Mouse (Mus musculus) MEL (cell line): ENCODE results near the gene Slc1a1.

ENCODE experiments used
- CTCF ChIP-seq, 3 experiments: IDR thresholded peaks in 2 of 3; conservative IDR thresholded peaks in 1 of 3; 2 replicates each; pipeline ENCODE4 v1.5.1; 2011 to 2012; ENCODE audit warnings: low read length in 3 of 3, low read depth in 2 of 3, mild to moderate bottlenecking in 2 of 3, improper control_type of control experiment in 1 of 3, inconsistent platforms in 1 of 3, mixed read lengths in 1 of 3, moderate library complexity in 1 of 3; ENCODE audit not compliant: control insufficient read depth in 1 of 3, insufficient read depth in 1 of 3, poor library complexity in 1 of 3, severe bottlenecking in 1 of 3
- E2F4 ChIP-seq: IDR thresholded peaks from 2 replicates; pipeline ENCODE4 v1.6.1; 2011; ENCODE audit warnings: low read depth, low read length, improper control_type of control experiment, borderline replicate concordance
- EP300 ChIP-seq, 2 experiments: IDR thresholded peaks; 2 replicates each; pipeline ENCODE4 v1.6.1; 2011; ENCODE audit warnings: improper control_type of control experiment in 2 of 2, low read length in 2 of 2, low read depth in 1 of 2, mild to moderate bottlenecking in 1 of 2
- GABPA ChIP-seq: IDR thresholded peaks from 2 replicates; pipeline ENCODE4 v1.6.1; 2012; ENCODE audit warnings: low read depth, mild to moderate bottlenecking, inconsistent platforms, low read length, improper control_type of control experiment, moderate library complexity
- GATA1 ChIP-seq: IDR thresholded peaks from 2 replicates; pipeline ENCODE4 v1.6.1; 2011; ENCODE audit warnings: low read depth, low read length, improper control_type of control experiment
- JUND ChIP-seq: IDR thresholded peaks from 2 replicates; pipeline ENCODE4 v1.6.1; 2011; ENCODE audit warnings: low read depth, mild to moderate bottlenecking, improper control_type of control experiment, low read length
- MAFK ChIP-seq: IDR thresholded peaks from 2 replicates; pipeline ENCODE4 v1.6.1; 2011; ENCODE audit warnings: low read depth, mild to moderate bottlenecking, low read length, improper control_type of control experiment, borderline replicate concordance
- POLR2A ChIP-seq, 2 experiments: IDR thresholded peaks; 2 replicates each; pipeline ENCODE4 v1.6.1; 2011 to 2012; ENCODE audit warnings: low read length in 2 of 2, mild to moderate bottlenecking in 2 of 2, control low read depth in 1 of 2, improper control_type of control experiment in 1 of 2, low read depth in 1 of 2, moderate library complexity in 1 of 2; ENCODE audit not compliant: control insufficient read depth in 1 of 2, insufficient read depth in 1 of 2, poor library complexity in 1 of 2
- ZKSCAN1 ChIP-seq: IDR thresholded peaks from 2 replicates; pipeline ENCODE4 v1.6.1; 2012; ENCODE audit warnings: low read depth, mild to moderate bottlenecking, inconsistent platforms, low read length, improper control_type of control experiment, moderate library complexity

- no peak for TF ChIP-seq E2F4
- TF ChIP-seq CTCF (IDR thresholded peaks at IDR 0.05 in 2 of 3, conservative IDR thresholded peaks at IDR 0.05 in 1 of 3; ENCODE audit: control insufficient read depth in 1 of 3, insufficient read depth in 1 of 3, low read depth in 2 of 3, low read length in 3 of 3, poor library complexity in 1 of 3, severe bottlenecking in 1 of 3): no peak
- TF ChIP-seq GABPA: no peak
- no peak for TF ChIP-seq EP300 (IDR thresholded peaks at IDR 0.05; ENCODE audit: low read depth in 1 of 2, low read length in 2 of 2)
- TF ChIP-seq ZKSCAN1: no peak
- no peak for TF ChIP-seq POLR2A (IDR thresholded peaks at IDR 0.05; ENCODE audit: control insufficient read depth in 1 of 2, insufficient read depth in 1 of 2, low read depth in 1 of 2, low read length in 2 of 2, poor library complexity in 1 of 2)
- no peak for TF ChIP-seq MAFK
- no peak for TF ChIP-seq JUND
- TF ChIP-seq GATA1: no peak
Observed at GRCm38 (mm10) chr19:28854831-28855230, 20.0 kb downstream of the Slc1a1 start.
